Mouse (Mus musculus) heart, embryonic 11.5 days (tissue): Measurements from ENCODE around the gene Gm10300. TPM values are rescaled to one million over a fixed set of nuclear protein-coding genes. Genes with fewer than 3 reads are reported as not detected.
A peak's percentile ranks its signal among the peaks of the same experiment; 100 is the strongest.

Source experiments
- ATAC-seq: fragments of 200-750 bp; cut with Nextera tagmentation; replicated peaks from 2 replicates; pipeline ENCODE4 v1.8.0; 2017; ENCODE audit warnings: moderate library complexity; ENCODE audit not compliant: insufficient number of reproducible peaks, low FRiP score, low TSS enrichment
- H3K27ac ChIP-seq: fragments of 300-500 bp; sonication (generic); 2 replicates; pipeline ENCODE4 v1.5.1; 2014; ENCODE audit warnings: mild to moderate bottlenecking, low read depth, low read length
- H3K27me3 ChIP-seq: fragments of 300-500 bp; sonication (generic); 2 replicates; pipeline ENCODE4 v1.6.1; 2014; ENCODE audit warnings: mild to moderate bottlenecking, low read length, mixed read lengths; ENCODE audit not compliant: control insufficient read depth, insufficient read depth
- H3K36me3 ChIP-seq: fragments of 300-500 bp; sonication (generic); 2 replicates; pipeline ENCODE4 v1.6.1; 2014; ENCODE audit warnings: mild to moderate bottlenecking, low read length, moderate library complexity, mixed read lengths; ENCODE audit not compliant: control insufficient read depth, insufficient read depth
- H3K4me1 ChIP-seq: fragments of 300-500 bp; sonication (generic); 2 replicates; pipeline ENCODE4 v1.6.1; 2014; ENCODE audit warnings: low read length; ENCODE audit not compliant: control insufficient read depth, insufficient read depth
- H3K4me2 ChIP-seq: fragments of 300-500 bp; sonication (generic); 2 replicates; pipeline ENCODE4 v1.6.1; 2014; ENCODE audit warnings: mild to moderate bottlenecking, moderate library complexity
- H3K4me3 ChIP-seq: fragments of 300-500 bp; sonication (generic); 2 replicates; pipeline ENCODE4 v1.5.1; 2014; ENCODE audit warnings: low read depth, low read length
- H3K9ac ChIP-seq: fragments of 300-500 bp; sonication (generic); 2 replicates; pipeline ENCODE4 v1.6.1; 2014; ENCODE audit warnings: mild to moderate bottlenecking, low read depth, low read length, moderate library complexity
- H3K9me3 ChIP-seq: fragments of 300-500 bp; sonication (generic); replicated peaks from 2 replicates; pipeline ENCODE4 v1.6.1; 2016; ENCODE audit warnings: low read length; ENCODE audit not compliant: control insufficient read depth
- WGBS: fragments of 180-500 bp; shearing (Covaris S2); extraction: QIAGEN DNeasy Blood & Tissue Kit; methylation state at CpG from one replicate; pipeline ENCODE4 v1.1.7; 2014; ENCODE audit not compliant: insufficient replicate concordance; 5-methylcytosine and 5-hydroxymethylcytosine counted together
- polyA plus RNA-seq: library from polyadenylated mRNA; unstranded; fragments of >200 nt; fragmentation: Nextera tagmentation; extraction: Ambion mirVana; gene quantifications from 2 replicates; pipeline ENCODE4 v1.2.1, GENCODE M21; 2014

The Gm10300 gene
- polyA plus RNA-seq, result 0.10 and 0.20 TPM in 2 replicates

DNA sequence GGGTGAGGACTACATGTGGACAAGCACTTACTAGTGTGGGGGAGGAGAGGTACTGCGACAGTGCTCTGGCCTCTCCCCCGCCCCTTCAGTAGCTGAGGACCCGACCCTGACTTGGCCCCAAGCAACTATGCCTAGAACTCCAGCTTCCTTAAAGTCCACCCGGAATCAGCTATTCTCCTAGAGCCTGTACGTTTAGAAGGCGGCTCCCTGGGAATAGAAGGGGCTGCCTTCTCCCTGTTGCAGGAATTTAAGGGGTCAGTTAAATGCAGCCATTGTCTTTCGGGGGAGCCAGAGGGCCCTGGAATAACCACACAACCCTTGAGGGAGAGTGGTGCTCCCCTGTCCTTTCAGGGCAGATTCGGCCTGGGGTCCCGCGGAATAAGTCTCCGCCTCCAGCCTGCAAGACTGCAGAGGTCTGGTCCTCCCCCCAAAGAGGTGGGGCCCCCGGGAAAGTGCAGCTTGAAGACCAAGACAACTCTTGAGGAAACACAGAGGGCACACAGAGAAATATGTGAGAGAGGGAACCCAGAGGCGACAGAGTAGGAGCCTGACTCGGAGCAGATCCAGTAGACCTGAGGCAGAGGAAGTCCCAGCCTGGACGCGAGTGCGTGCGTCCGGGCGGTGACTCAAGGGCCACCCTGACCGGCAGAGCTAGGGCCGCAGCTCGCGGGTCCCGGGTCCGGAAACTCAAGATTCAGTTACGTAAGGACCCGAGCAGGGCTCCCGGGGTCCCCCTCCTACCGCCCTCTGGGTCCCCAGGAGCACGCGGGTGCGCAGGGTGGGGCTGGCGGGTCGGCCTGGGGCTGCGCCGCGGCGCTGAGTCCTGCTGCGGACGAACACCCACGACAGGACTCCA, at the start of gene Gm10300:
TSS of gene Gm10300 (plus strand) at position 621 of the 856 bp plus-strand sequence.
- ATAC-seq, result no peak
- H3K4me2 ChIP-seq, result peak within 1 kb of the TSS; percentile 92
- no peaks in the 10 kb centered on the region for H3K36me3 ChIP-seq
- no peaks in the 10 kb centered on the region for H3K27me3 ChIP-seq
- H3K9ac ChIP-seq, result peak within 1 kb of the TSS; percentile 91
- peaks cover 64% of the 10 kb centered on the region for H3K4me1 ChIP-seq
- no peaks in the 10 kb centered on the region for H3K9me3 ChIP-seq
- H3K4me3 ChIP-seq, result peak within 1 kb of the TSS; percentile 88
- H3K27ac ChIP-seq, result peak within 1 kb of the TSS; percentile 87
- under 1% methylated on average over 41 of the region's 42 CpGs for WGBS

DNA sequence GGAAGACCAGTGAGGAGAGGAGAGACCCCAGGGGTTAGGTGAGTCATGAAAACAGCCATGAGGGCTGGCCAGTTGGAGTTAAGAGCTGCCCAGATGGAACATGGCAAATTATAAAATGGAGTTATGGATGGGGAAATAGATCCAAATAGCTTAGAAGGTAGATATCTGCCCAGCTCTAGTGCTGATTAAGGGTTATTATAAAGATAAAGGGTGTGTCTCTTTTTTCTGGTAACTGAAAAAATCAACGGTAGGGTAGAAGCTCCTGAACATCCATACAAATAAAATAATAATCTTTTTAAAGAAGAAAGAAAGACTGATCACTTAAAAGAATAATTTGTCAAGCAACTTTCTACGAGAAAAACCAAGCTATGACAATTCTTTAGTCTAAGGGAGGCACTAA, 49.2 kb upstream of the Gm10300 start:
- peaks cover 9% of the 10 kb centered on the region for H3K4me1 ChIP-seq
- H3K36me3 ChIP-seq, result no peaks in the 10 kb centered on the region
- H3K4me2 ChIP-seq, result no peak overlapping the region
- H3K27me3 ChIP-seq, result no peaks in the 10 kb centered on the region
- H3K9ac ChIP-seq, result no peak overlapping the region
- H3K4me3 ChIP-seq, result no peak overlapping the region
- 73% methylated on average over 2 of the region's 2 CpGs for whole genome bisulfite sequencing
- no peaks in the 10 kb centered on the region for H3K9me3 ChIP-seq
- no peak overlapping the region for H3K27ac ChIP-seq
- no peak for ATAC-seq

DNA sequence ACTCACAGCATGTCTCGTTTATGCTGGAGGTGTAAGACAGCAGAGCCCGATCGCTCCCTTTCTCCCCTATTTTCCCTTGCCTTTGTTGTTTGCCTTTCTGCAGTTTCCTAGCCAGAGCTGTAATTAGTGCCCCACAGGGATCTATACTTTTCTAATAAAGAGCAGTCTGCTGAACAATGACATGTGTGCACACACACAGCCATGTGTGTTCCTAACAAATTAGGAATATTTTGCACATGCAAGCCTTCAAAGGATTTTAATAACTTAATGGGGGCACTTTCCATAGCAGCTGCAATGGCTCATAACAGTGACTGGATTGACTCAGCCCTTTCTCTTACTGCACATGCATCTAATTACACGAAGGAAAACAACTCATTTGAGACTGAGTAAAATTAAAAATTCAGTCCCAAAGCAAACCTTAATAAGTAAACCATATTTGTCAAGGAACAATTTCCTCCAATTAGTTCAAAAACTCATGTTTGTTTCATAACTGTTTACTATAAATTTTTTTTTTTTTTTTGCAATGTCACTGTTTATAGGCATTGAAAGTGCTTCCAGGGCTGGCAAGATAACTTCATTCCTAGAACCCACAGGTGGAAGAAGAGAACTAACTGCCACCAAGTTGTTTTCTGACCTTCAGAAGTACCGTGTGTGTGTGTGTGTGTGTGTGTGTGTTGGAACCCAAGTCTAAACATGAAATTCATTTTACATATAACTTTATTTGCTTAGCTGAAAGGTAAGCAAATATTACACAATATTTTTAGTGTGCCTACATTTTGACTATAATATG, 48.6 kb upstream of the Gm10300 start:
- Histone ChIP-seq H3K9ac (no peak overlapping the region), H3K4me1 (peaks cover 9% of the 10 kb centered on the region), H3K27ac (no peak overlapping the region), H3K36me3 (no peaks in the 10 kb centered on the region), H3K9me3 (no peaks in the 10 kb centered on the region), H3K27me3 (no peaks in the 10 kb centered on the region), H3K4me2 (no peak overlapping the region), H3K4me3 (no peak overlapping the region)
- WGBS, result 51% methylated on average over 5 of the region's 5 CpGs
- ATAC-seq, result no peak

DNA sequence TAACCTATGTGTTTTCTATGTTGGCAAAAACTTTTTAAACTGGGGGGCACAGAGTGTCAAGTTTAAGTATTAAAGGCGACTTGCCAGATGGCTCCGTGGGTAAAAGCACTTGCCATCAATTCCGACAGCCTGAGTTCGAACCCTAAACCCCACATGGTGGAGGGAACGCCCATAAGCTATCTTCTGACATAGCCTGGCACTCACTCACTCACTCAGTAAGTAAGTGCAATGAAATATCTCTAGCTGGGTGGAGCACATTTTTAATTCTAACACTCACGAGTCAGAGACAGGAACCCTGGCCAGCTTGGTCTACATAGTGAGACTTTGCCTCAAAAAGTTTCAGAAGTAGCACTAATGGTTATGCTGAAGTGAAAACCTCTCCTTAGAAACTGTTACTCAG, 47.3 kb upstream of the Gm10300 start:
- no peak overlapping the region for H3K4me3 ChIP-seq
- H3K9ac ChIP-seq, result no peak overlapping the region
- H3K9me3 ChIP-seq, result no peaks in the 10 kb centered on the region
- 80% methylated on average over 6 of the region's 6 CpGs for WGBS
- no peaks in the 10 kb centered on the region for H3K36me3 ChIP-seq
- no peak for ATAC-seq
- H3K4me2 ChIP-seq, result no peak overlapping the region
- no peaks in the 10 kb centered on the region for H3K27me3 ChIP-seq
- H3K27ac ChIP-seq, result no peak overlapping the region
- peaks cover 13% of the 10 kb centered on the region for H3K4me1 ChIP-seq

DNA sequence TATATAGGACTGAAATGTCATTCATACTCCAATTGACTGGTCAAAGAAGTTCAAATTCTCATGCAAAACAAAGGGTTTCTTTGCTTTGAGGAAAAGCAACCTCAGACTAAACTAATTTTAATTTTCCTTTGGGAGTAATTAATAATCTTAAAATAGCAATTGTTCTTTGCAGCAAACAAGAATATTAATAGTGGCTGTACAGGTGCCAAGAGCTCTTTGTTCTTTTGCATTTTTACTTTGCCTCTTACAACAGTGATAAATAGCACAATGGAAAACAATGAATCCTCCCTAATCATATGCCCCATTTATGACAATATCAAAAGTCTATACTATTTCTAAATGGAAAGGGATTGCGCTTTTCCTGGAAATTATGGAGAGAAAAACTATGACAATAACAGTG, 46.7 kb upstream of the Gm10300 start:
- Histone ChIP-seq H3K9ac (no peak overlapping the region), H3K36me3 (no peaks in the 10 kb centered on the region), H3K4me3 (no peak overlapping the region), H3K4me2 (no peak overlapping the region), H3K27ac (no peak overlapping the region), H3K27me3 (no peaks in the 10 kb centered on the region), H3K4me1 (peaks cover 13% of the 10 kb centered on the region), H3K9me3 (no peaks in the 10 kb centered on the region)
- ATAC-seq, result no peak
- 90% methylated on average over 1 of the region's 1 CpGs for WGBS

DNA sequence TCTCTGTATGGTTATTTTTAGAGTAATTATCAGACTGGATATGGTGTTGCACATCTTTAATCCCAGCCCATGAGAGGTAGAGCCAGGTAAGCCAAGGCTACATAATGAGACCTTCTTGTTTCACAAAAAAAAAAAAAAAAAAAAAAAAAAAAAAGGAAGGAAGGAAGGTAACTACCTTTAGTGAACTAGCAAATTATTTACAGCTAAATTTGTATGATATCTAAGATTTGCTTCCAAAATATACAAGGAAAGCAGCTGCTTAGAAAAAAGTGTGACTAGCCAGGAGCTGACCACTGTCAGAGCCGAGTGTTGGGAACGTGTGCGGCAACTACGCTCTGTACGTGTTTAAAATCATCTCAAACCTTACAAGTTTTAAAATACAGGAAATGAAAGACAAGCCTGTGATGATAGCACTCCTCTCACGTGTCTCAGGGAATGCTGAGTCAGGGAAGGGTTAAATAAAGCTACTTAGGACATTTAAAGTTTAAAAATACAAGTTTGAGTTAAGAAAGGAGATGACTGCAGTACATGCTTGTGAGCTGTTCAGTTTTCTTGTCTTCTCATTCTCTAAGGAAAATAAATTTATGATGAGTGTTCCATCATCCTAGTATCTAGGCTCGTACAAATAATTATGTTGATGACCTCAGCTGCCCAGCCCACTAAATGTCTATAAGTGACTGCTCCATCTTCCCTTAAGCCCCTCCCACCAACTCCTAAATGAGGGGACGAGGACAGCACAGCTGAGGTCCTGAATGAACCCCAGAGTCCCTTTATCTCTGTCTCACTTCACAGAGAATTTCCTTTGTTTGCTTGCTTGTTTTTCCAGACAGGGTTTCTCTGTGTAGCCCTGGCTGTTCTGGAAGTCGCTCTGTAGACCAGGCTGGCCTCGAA, 44.4 kb upstream of the Gm10300 start:
- no peak overlapping the region for H3K4me3 ChIP-seq
- H3K27ac ChIP-seq, result no peak overlapping the region
- no peaks in the 10 kb centered on the region for H3K9me3 ChIP-seq
- ATAC-seq, result no peak
- H3K27me3 ChIP-seq, result no peaks in the 10 kb centered on the region
- H3K4me2 ChIP-seq, result no peak overlapping the region
- 53% methylated on average over 10 of the region's 10 CpGs for WGBS
- H3K36me3 ChIP-seq, result no peaks in the 10 kb centered on the region
- no peak overlapping the region for H3K9ac ChIP-seq
- peaks cover 13% of the 10 kb centered on the region for H3K4me1 ChIP-seq

DNA sequence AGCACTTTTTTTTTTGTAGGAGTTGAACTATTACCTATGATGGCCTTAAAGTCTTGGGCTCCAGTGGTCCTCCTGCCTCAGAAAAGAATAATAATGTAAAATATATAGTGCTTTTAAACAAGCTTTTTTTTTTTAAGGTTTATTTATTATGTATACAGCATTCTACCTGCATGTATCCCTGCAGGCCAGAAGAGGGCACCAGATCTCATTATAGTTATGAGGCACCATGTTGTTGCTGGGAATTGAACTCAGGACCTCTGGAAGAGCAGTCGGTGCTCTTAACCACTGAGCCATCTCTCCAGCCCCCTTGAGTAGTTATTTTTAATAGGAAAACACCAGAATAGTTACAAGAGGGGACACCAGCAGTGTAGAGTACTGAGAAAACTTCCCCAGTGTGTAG, 41.3 kb upstream of the Gm10300 start:
- H3K36me3 ChIP-seq, result no peaks in the 10 kb centered on the region
- H3K9me3 ChIP-seq, result no peaks in the 10 kb centered on the region
- peaks cover 13% of the 10 kb centered on the region for H3K4me1 ChIP-seq
- no peak for ATAC-seq
- H3K9ac ChIP-seq, result no peak overlapping the region
- H3K4me3 ChIP-seq, result no peak overlapping the region
- H3K27ac ChIP-seq, result no peak overlapping the region
- WGBS, result 75% methylated on average over 1 of the region's 1 CpGs
- H3K4me2 ChIP-seq, result no peak overlapping the region
- H3K27me3 ChIP-seq, result no peaks in the 10 kb centered on the region

DNA sequence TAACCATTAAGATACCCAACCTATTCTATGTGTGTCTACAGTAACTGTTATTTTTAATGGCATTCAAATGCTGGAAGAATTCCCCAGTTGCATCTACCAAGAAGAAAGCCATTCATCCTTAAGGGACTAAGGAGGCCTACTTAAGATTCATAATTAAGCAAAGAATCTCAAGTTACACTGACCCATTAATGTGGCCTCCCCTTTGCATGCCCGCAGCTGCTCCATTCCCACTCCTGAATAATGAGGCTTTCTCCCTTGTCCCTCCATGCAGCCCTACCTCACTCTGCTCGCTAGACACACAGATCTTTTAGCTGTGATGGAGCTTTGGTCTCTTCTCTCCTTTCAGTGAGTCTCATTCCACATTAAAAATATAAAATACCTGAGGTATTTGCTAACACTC, 40.3 kb upstream of the Gm10300 start:
- Histone ChIP-seq H3K4me3 (no peak overlapping the region), H3K9ac (no peak overlapping the region), H3K4me1 (peaks cover 13% of the 10 kb centered on the region), H3K4me2 (no peak overlapping the region), H3K9me3 (no peaks in the 10 kb centered on the region), H3K36me3 (no peaks in the 10 kb centered on the region), H3K27ac (no peak overlapping the region), H3K27me3 (no peaks in the 10 kb centered on the region)
- WGBS, result 74% methylated on average over 2 of the region's 2 CpGs
- no peak for ATAC-seq
